Mouse (Mus musculus) kidney, postnatal 14 days (tissue): ENCODE results near the gene St3gal5.
"Not testable (repeated sequence)": the region's sequence is repeated elsewhere in the genome, so short reads cannot be mapped to it uniquely, and the experiment has no call there.

Source experiments
- DNase-seq: peaks from one replicate; pipeline ENCODE4 v3.0.0; 2022; ENCODE audit warnings: mixed read lengths

Gene St3gal5

GRCm38 (mm10) chr6:72097181-72097995 is at the start of gene St3gal5:
St3gal5 (plus strand) TSS chr6:72097592.
- DNase-seq = peak; percentile 94

DNA sequence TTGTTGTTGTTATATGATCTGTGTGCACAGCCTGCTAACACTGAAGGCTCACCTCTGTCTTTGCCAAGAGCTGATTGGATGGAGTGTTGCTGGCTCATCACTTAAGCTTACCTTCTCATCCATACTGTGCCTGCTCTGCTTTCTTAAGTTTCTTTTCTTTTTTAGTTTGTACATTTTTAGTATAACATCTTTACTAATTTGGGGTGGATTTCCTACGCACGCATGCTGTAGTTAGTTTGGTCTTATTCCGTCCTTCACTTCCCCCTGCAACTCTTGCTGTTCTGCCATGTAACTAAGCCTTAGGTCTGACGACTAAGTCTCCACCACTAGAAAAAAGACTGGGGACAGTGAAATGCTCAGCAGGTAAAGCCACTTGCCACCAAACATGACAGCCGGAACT is 48.7 kb upstream of the St3gal5 start:
- DNase-seq = no peak

DNA sequence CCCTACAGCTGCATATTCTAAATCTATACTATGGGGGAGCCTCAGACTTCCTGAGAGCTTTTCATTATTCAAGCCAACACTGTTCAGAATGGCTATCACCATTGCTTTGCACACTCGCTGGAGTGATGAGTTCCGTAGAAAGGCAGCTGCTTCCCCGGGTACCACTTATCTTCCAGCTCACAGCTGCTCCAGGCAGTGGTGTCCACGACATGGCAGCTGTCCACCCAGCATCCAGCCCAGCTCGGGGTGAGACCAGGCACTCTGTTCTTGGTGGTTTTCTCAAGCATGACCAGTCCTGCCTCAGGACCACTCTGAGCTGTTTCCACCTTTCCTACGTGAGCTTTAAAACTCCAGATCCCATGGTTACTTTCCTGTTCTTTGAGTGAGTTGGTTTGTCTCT is 47.5 kb upstream of the St3gal5 start:
- no peak for DNase-seq

DNA sequence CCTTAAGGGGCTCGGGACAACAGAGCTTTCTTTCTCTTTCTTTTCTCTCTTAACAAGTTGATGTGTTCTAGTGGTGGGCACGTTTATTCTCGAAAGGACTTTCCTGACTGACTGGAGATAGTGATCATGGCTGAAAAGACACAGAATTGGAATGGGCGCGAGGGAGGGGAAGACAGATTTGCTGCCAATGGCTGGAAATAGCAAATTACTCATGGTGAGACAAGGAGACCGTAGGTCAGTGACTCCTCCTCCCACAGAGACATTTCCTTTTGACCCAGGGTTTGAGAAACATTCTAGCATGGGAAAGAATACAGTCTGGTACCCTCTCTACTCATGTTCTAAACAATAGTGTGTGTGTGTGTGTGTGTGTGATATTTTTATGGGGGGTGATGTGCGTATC is 46.6 kb upstream of the St3gal5 start:
- DNase-seq = peak; percentile 22

DNA sequence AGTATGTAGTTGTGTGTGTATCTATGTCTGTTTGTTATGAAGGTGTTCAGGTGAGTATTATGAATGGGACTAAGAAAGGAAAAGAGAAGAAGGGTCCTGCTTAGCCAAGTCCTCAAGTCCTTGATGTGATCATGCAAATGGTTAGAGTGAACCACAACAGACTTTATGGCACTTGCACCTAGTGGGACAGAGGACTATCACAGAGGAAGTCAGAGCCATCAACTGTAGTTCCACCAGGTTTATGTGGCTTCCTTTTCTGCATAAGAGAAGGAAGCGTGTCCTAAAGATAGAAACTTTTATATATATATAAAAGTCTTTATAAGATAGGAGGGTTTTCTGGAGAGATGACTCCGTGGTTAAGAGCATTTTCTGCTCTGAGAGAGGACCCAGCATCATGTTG is 46.1 kb upstream of the St3gal5 start:
- DNase-seq = no peak

DNA sequence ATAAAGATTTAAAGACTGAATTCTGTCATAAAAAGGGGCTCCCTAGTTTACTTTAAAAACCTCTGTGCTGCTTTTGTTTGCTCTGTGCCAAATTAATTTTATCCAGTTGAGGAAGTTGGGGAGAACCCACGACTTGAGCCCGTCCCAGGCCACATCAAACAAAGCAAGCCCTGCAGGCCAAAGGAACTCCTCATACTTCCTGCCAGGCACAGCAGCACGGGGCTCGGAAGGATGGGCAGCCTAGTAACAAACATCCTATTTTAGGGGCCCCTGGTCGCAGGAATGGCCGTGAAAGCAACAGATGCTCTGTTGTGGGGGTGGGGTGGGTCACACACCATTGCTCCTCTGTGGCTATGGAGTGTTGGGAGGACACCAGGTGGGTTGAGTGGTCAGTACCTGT is 45.6 kb upstream of the St3gal5 start:
- DNase-seq = peak; percentile 37

- no peak for DNase-seq
Observed at GRCm38 (mm10) chr6:72056548-72056947, 40.8 kb upstream of the St3gal5 start.

- no peak for DNase-seq
Observed at GRCm38 (mm10) chr6:72058398-72058889, 38.9 kb upstream of the St3gal5 start.

GRCm38 (mm10) chr6:72060677-72061076 is 36.7 kb upstream of the St3gal5 start:
- not testable (repeated sequence) for DNase-seq

- DNase-seq = no peak
Observed at GRCm38 (mm10) chr6:72063718-72064117, 33.7 kb upstream of the St3gal5 start.

DNA sequence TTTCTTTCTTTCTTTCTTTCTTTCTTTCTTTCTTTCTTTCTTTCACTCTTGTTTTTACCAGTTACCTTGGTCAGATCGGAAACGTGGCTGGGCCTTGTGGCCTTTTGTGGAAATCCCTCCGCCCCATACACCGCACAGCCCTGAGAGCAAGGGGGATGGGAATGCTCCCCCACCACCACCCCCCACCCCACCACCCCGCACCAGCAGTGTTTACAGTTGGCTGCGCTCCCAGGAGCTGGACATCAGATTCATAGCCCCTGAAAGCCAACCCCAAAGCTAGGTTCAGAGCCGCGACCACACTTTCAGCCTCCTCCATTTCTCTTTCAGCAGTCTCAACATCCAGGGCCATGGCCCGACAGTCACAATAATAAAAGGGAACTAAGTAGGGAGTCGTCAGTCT is 31.4 kb upstream of the St3gal5 start:
- no peak for DNase-seq

DNA sequence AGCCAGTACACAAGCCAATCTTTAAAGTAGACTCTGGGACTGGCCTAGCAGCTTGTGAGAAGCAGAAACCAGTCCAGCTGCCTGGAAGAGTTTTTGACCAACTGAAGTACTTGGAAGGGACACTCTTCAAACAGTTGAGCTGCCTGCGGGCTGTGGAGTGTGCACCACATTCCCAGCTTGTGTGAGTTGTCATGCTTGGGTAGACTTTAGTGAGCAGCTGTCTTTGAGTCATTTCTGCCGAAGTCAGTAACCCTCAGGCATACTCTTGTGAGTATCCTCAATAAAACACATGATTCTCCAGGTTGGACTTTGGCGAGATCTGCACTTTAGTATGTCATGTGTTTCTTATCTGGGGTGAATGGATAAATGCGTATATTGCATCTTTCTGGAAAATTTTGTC is 29.0 kb upstream of the St3gal5 start:
- no peak for DNase-seq

DNA sequence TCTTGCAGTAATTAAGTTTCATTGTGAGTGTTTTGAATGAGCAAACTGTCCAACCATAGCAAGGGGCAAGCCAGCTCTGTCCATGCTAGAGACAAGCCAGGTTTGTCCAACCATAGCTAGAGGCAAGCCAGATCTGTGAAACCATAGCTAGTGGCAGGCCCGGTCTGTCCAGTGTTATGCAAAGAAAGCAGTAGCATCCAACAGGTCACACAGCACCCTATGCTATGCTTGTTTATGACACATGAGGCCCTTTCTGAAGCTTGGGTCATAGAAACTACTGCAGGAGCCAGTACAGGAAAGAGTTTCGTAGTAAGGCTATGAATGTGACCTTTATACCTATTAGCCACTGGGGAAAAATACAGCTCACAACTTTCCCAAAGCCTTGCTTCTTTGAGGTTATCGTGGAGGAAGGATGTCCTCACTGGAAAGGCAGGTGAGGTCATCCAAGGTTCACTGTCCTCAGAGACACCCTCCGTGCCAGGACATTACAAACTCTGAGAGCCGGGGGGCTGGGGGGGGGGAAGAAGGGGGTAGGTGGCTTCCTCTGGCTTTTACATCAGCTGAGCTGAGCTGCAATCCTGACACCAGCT is 26.0 kb upstream of the St3gal5 start:
- DNase-seq = peak; percentile 49

GRCm38 (mm10) chr6:72073781-72074180 is 23.6 kb upstream of the St3gal5 start:
- DNase-seq = no peak

GRCm38 (mm10) chr6:72076512-72076911 is 20.9 kb upstream of the St3gal5 start:
- DNase-seq = no peak

- DNase-seq = no peak
Observed at GRCm38 (mm10) chr6:72078178-72078577, 19.2 kb upstream of the St3gal5 start.

GRCm38 (mm10) chr6:72081318-72082024 is 15.9 kb upstream of the St3gal5 start:
- DNase-seq = no peak

DNA sequence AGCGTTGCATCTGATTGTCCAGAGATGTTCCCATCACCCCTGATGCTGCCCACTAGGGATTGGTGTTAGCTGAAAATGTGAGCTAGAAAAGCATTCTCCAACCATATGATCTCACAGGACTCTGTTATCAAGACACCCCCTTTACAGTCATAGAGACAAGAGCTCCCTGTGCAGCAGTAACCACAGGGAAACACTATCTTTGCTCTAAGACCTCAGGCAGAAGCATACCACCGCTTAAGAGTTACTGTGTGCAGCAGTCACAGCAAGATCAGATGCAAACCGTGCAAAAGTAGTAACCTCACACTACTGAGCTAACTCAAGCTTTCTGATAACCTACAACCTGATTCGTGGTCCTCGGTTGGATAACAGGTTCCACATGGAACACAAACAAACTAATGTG is 10.0 kb upstream of the St3gal5 start:
- DNase-seq = no peak

GRCm38 (mm10) chr6:72089865-72090264 is 7.5 kb upstream of the St3gal5 start:
- DNase-seq = no peak

- no peak for DNase-seq
Observed at GRCm38 (mm10) chr6:72091007-72091406, 6.4 kb upstream of the St3gal5 start.

DNA sequence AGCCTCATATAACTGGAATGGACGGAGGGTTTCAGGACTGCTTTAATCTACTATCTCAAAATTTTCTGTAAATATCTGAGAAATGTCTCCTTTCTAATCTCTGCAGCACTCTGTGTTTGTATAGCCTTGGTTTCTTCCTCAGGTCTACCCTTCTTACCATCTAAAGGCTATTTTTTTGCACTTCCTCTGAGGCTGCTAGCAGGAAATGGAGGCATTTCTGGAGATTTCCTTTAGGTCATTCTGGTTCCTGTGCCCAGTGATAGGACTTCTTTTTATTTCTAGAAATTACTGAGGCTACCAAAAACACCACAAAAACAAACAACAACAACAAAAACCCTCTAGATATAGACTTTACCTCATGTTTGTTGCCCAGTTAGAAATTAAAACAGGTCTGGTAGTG is 4.3 kb upstream of the St3gal5 start:
- DNase-seq = no peak

GRCm38 (mm10) chr6:72096217-72096616 is 1.2 kb upstream of the St3gal5 start:
- no peak for DNase-seq

GRCm38 (mm10) chr6:72096669-72097068 is 723 bp upstream of the St3gal5 start:
- DNase-seq = no peak
